Mouse (Mus musculus): Measurements from ENCODE around the gene Zfp13.

GRCm38 (mm10) chr17:23585721-23586491 lies 13.4 kb downstream of the Zfp13 start:
- no peak for TF ChIP-seq CTCF (IDR thresholded peaks at IDR 0.05; ENCODE audit: insufficient read depth, low read depth, low read length)
- TF ChIP-seq POLR2A (IDR thresholded peaks at IDR 0.05; ENCODE audit: insufficient read depth, low read depth, low read length): 0 out of 2 replicates have a peak, but pooled peaks have one; percentile 42
